Mouse (Mus musculus) forebrain, embryonic 15.5 days (tissue): ENCODE measurements around the gene Slc22a1. TPM values are rescaled to one million over a fixed set of nuclear protein-coding genes. Genes with fewer than 3 reads are reported as not detected.
A peak's percentile ranks its signal among the peaks of the same experiment; 100 is the strongest.
"Not testable (repeated sequence)": the region's sequence is repeated elsewhere in the genome, so short reads cannot be mapped to it uniquely, and the experiment has no call there.

Source experiments
- ATAC-seq: fragments of 200-750 bp; cut with Nextera tagmentation; replicated peaks from 2 replicates; pipeline ENCODE4 v1.8.0; 2017; ENCODE audit warnings: mild to moderate bottlenecking, moderate TSS enrichment, moderate library complexity
- H3K27ac ChIP-seq: fragments of 300-500 bp; sonication (generic); replicated peaks from 2 replicates; pipeline ENCODE4 v1.5.1; 2015; ENCODE audit warnings: mild to moderate bottlenecking, inconsistent platforms
- H3K27me3 ChIP-seq: fragments of 300-500 bp; sonication (generic); 2 replicates; pipeline ENCODE4 v1.6.1; 2015; ENCODE audit warnings: inconsistent platforms
- H3K36me3 ChIP-seq: fragments of 300-500 bp; sonication (generic); 2 replicates; pipeline ENCODE4 v1.6.1; 2015; ENCODE audit warnings: mild to moderate bottlenecking, inconsistent platforms
- H3K4me1 ChIP-seq: fragments of 300-500 bp; sonication (generic); 2 replicates; pipeline ENCODE4 v1.6.1; 2015; ENCODE audit warnings: inconsistent platforms
- H3K4me2 ChIP-seq: fragments of 300-500 bp; sonication (generic); replicated peaks from 2 replicates; pipeline ENCODE4 v1.6.1; 2015; ENCODE audit warnings: mild to moderate bottlenecking, inconsistent platforms
- H3K4me3 ChIP-seq: fragments of 300-500 bp; sonication (generic); 2 replicates; pipeline ENCODE4 v1.5.1; 2015; ENCODE audit warnings: mild to moderate bottlenecking, inconsistent platforms
- H3K9ac ChIP-seq: fragments of 300-500 bp; sonication (generic); replicated peaks from 2 replicates; pipeline ENCODE4 v1.6.1; 2015; ENCODE audit warnings: mild to moderate bottlenecking, inconsistent platforms
- H3K9me3 ChIP-seq: fragments of 300-500 bp; sonication (generic); 2 replicates; pipeline ENCODE4 v1.6.1; 2016; ENCODE audit warnings: inconsistent platforms
- WGBS: fragments of 180-500 bp; shearing (Covaris S2); methylation state at CpG from one replicate; pipeline ENCODE4 v1.1.7; 2015; ENCODE audit warnings: mixed read lengths; 5-methylcytosine and 5-hydroxymethylcytosine counted together
- polyA plus RNA-seq: library from polyadenylated mRNA; unstranded; fragments of >200 nt; fragmentation: Nextera tagmentation; extraction: Ambion mirVana; gene quantifications from 2 replicates; pipeline ENCODE4 v1.2.1, GENCODE M21; 2015

The Slc22a1 gene
- polyA plus RNA-seq, 1 experiment from 2014 or later = not detected

DNA sequence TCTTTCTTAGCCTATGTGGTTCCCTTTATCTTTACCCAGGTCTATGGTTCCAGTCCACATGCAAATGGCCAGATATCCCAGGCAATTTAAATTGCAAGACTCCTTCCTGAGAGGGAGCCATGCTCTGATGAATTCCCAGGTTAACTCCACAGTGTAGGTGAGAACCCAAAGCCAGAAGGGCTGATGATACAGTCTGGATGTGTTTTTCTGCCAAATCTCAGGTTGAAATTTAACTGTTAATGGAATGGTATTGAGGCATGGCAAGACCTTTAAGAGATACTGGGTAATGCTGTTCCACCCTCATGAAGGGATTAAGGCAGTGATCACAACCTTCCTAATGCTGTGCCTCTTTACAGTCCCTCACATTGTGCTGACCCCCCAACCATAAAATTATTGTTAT, 2.6 kb upstream of the Slc22a1 start:
- Histone ChIP-seq H3K27ac (no peak overlapping the region), H3K36me3 (peaks cover 8% of the 10 kb centered on the region), H3K9me3 (no peaks in the 10 kb centered on the region), H3K4me1 (no peaks in the 10 kb centered on the region), H3K9ac (no peak overlapping the region), H3K27me3 (no peaks in the 10 kb centered on the region), H3K4me3 (no peak overlapping the region), H3K4me2 (no peak overlapping the region)
- no peak for ATAC-seq

DNA sequence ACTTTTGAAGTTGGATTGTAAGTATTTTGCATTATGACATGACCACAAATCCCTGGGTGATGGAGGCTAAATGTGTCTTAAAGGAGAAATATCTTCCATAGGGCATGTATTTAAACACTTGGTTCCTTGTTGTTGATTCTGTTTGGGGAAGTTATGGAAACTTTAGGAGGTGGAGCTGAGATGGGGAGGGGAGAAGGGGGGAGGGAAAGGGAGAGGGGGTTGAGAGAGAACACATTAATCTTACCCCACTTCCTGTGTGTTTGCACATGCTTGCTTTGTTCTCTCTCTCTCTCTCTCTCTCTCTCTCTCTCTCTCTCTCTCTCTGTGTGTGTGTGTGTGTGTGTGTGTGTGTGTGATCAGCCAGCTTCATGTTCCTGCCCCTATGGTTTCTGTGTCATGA, 1.5 kb upstream of the Slc22a1 start:
- H3K27ac ChIP-seq = no peak overlapping the region
- H3K9me3 ChIP-seq = no peaks in the 10 kb centered on the region

DNA sequence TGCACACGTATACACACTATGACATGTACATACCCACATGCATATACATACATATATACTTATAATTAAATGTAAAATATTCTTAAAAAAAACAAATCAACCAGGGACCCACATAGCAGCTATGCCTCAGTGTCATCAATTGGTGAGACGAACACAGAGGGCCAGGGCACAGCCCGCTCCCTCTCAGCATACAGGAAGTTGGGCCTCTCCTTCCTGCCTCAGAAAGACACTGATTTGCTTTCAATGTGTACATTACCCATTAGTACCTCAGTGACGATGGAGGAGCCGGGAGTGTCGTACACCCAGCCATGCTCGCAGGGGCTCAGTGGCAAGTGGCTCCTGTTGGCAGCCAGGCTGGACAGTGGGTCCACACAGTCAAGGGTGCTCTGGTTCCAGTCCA, 649 bp downstream of the Slc22a1 start:
- not testable (repeated sequence) for ATAC-seq, H3K9ac ChIP-seq, H3K4me3 ChIP-seq, H3K36me3 ChIP-seq, H3K27ac ChIP-seq, H3K9me3 ChIP-seq, H3K4me1 ChIP-seq, H3K4me2 ChIP-seq, H3K27me3 ChIP-seq
- WGBS = 93% methylated on average over 7 of the region's 7 CpGs

More for the DNA sequence above, 1.5 kb upstream of the Slc22a1 start:
- Histone ChIP-seq H3K36me3 (no peaks in the 10 kb centered on the region), H3K9ac (no peak overlapping the region), H3K27me3 (no peaks in the 10 kb centered on the region), H3K4me1 (no peaks in the 10 kb centered on the region), H3K4me2 (no peak overlapping the region), H3K4me3 (no peak overlapping the region)
- no peak for ATAC-seq

DNA sequence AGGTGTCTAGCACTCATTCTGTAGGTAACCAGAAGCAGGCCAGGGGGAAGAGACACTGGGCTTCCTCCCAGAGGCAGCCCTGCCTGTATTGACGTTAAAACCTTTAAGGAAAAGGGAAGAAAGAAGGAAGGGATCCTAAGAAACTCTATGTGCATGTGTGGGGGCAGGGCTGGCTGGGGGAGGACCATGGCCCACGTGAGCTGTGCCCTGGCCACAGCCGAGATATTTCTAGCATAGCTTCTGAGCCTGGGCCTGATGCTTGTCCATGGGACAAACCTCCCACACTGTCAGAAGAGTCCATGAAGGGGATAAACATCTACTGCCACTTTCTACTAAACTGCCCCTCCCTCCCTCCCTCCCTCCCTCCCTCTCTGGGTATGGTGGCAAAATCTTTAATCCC, 1.8 kb downstream of the Slc22a1 start:
- no peaks in the 10 kb centered on the region for H3K9me3 ChIP-seq
- WGBS = 74% methylated on average over 3 of the region's 3 CpGs
- H3K9ac ChIP-seq = no peak overlapping the region
- ATAC-seq = no peak
- H3K4me1 ChIP-seq = no peaks in the 10 kb centered on the region
- no peaks in the 10 kb centered on the region for H3K27me3 ChIP-seq
- no peak overlapping the region for H3K4me3 ChIP-seq
- no peaks in the 10 kb centered on the region for H3K36me3 ChIP-seq
- H3K27ac ChIP-seq = no peak overlapping the region
- no peak overlapping the region for H3K4me2 ChIP-seq

DNA sequence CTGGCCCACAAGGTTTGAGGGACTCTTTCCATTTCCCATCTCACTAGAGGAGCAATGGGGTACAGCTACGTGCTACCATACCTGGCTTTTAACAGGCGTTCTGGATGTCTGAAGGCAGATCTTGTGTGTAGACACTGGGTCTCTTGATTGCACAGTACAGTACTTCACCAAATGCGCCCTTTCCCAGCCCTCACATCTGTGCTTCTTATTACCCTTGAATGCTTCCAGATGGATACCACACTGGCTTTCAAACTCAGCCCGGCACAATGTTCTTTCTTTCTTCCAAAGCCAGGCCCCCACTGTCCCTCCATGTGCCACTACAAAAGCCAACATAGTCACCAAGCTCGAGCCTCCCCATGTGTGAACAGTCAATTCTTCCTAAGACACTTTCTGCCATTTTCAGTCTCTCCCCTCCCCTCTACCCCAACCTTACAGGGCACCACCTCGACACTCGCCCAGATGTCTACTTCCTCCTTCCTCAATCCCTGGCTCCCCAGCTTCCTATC, 3.3 kb downstream of the Slc22a1 start:
- H3K9me3 ChIP-seq = no peaks in the 10 kb centered on the region

DNA sequence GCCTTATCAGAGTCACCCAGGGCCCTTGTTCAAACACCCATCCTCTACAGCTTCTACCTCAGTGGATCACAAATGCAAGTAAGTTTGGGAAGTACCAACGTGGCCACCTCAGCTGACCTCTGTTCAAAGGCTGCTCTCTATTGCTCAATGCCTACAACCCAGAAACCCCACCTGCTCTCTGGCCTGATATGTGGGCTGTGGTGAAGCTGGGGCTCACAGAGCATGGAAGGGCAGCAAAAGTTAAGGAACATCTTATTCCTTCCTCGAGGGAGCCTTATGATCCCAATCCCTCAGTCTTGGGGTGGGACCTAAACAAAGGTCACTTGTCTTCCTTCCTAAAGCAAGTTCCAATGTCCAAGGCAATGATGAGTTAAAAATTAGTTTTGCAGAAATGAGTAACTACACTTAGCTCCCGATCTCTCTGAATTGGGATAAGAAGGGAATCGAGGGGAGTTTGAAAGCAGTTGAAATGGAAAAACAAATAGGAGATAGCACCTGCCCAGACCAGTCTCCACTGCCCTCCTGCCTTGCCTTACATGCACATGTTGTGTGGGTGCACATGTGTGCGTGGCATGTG, 4.5 kb downstream of the Slc22a1 start:
- WGBS = 92% methylated on average over 5 of the region's 5 CpGs
- Histone ChIP-seq H3K27me3 (no peaks in the 10 kb centered on the region), H3K4me2 (no peak overlapping the region), H3K9ac (no peak overlapping the region), H3K4me1 (no peaks in the 10 kb centered on the region), H3K27ac (no peak overlapping the region), H3K9me3 (no peaks in the 10 kb centered on the region), H3K4me3 (no peak overlapping the region), H3K36me3 (no peaks in the 10 kb centered on the region)
- ATAC-seq = no peak

More for the DNA sequence above, 3.3 kb downstream of the Slc22a1 start:
- H3K36me3 ChIP-seq = no peaks in the 10 kb centered on the region
- no peak overlapping the region for H3K9ac ChIP-seq
- H3K27me3 ChIP-seq = no peaks in the 10 kb centered on the region
- H3K4me3 ChIP-seq = no peak overlapping the region
- no peak overlapping the region for H3K27ac ChIP-seq
- ATAC-seq = no peak
- no peak overlapping the region for H3K4me2 ChIP-seq
- no peaks in the 10 kb centered on the region for H3K4me1 ChIP-seq
- 84% methylated on average over 7 of the region's 7 CpGs for WGBS

DNA sequence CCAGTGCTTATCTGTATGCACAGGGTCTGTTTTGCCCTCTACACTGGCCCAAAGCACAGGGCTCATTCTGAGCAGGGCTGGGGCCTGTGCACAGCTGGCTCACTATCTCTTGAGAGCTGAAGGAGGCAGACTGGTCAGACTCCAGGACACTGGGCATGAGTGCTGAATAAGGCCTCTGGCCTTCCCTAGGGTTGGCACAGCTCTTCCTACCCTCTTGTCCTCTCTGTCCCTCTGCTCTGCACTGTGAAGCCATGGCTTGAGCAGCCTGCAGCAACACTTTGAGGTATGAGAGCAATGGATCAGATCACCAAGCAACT, 6.3 kb downstream of the Slc22a1 start:
- no peak overlapping the region for H3K27ac ChIP-seq
- no peaks in the 10 kb centered on the region for H3K36me3 ChIP-seq
- no peak for ATAC-seq
- no peaks in the 10 kb centered on the region for H3K27me3 ChIP-seq
- H3K4me3 ChIP-seq = no peak overlapping the region
- no peak overlapping the region for H3K9ac ChIP-seq
- H3K4me2 ChIP-seq = no peak overlapping the region
- no peaks in the 10 kb centered on the region for H3K9me3 ChIP-seq
- H3K4me1 ChIP-seq = no peaks in the 10 kb centered on the region

DNA sequence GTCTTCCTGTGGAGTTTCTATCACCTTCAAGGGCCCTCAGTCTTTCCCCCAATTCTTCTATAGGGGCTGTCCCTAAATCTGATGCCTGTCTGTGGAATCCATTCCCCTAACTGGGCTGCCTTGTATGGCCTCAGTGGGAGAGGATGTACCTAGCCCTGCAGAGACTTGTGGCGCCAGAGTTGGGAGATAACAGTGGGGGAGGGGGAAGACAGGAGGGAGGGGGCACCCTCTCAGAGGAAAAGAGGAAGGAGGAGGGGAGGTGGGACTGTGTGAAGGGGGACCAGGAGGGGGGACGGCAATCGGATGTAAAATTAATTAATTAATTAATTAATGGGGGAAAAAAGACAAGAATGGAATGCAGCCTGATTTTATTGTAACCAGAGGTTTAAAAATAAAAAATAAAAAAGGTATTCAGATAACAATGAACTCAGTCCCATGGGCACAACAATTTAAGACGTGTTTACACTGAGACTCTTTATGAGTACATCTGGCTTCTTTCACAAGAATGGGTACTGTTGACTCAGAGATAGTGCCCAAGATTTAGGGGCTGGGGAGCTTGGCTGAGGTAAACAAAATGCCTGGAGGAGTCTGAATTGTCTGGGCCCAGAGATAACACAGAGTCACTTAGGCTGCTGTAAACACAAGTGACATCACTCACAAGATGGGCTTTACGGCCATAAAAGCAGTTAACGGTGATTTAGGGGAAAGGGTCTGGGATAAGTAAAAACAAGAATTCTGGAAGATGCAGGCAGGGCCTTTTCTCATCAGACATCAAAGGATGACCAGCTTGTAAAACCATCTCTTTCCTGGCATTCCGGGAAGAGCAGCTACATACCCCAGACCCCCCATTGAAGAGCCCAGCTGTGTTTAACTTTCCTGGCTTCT, 6.9 kb downstream of the Slc22a1 start:
- H3K4me3 ChIP-seq = no peak overlapping the region
- no peak overlapping the region for H3K27ac ChIP-seq
- ATAC-seq = no peak
- H3K4me1 ChIP-seq = no peaks in the 10 kb centered on the region
- WGBS = 60% methylated on average over 7 of the region's 7 CpGs
- no peaks in the 10 kb centered on the region for H3K36me3 ChIP-seq
- no peak overlapping the region for H3K4me2 ChIP-seq
- no peak overlapping the region for H3K9ac ChIP-seq
- no peaks in the 10 kb centered on the region for H3K27me3 ChIP-seq
- no peaks in the 10 kb centered on the region for H3K9me3 ChIP-seq

DNA sequence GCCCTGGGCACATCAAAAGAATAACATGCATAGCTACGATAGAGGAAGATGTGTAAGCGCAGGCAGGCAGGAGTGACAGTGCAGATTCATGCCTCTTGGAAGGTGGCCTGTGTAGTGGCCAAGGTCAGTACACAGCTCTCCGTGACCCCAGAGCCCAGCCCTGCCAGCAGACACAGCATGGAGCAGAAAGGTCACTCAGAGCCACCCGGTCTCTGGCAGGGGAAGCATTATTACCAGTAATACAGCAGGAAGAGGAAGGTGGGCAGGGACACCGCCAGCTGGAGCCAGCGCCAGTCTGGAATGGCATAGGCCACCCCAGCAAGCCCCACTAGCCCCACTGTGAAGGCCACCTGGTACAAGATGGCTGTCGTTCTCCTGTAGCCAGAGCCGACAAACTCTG, 11.5 kb downstream of the Slc22a1 start:
- no peaks in the 10 kb centered on the region for H3K4me1 ChIP-seq
- 81% methylated on average over 8 of the region's 8 CpGs for WGBS
- ATAC-seq = no peak
- H3K9ac ChIP-seq = no peak overlapping the region
- no peak overlapping the region for H3K4me2 ChIP-seq
- H3K36me3 ChIP-seq = no peaks in the 10 kb centered on the region
- no peaks in the 10 kb centered on the region for H3K27me3 ChIP-seq
- no peak overlapping the region for H3K4me3 ChIP-seq
- no peak overlapping the region for H3K27ac ChIP-seq
- H3K9me3 ChIP-seq = no peaks in the 10 kb centered on the region

DNA sequence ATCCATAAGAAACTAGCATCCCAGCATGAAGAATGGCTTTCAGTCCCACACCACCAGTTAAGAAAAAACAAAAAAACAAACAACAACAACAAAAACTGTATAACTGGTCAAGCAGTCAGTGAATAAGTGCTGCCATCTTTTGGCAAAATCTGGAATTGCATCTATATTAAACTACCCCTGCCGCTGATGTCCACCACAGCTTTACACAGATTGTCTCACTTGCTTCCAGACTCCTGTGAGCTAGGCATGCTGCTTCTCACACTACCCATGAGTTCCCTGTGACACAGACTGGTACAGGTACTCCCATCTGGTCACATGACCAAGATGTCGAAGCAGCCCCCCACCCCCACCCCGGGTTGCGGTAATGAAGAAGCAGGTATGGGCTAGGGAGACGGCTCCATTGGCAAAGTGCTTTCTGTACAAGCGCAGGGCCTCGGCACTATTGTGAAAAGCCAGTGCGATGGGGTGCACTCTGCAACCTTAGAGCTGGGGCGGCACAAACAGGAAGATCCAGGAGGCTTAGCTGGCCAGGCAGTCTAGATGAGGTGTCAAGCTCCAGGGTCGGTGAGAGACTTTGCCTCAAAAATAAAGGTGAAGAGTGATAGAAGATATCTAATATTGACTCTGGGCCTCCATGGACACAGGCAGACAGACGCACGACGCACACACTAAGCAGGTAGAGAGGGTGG, 14.9 kb downstream of the Slc22a1 start:
- Histone ChIP-seq H3K4me2 (no peak overlapping the region), H3K27me3 (no peaks in the 10 kb centered on the region), H3K4me3 (no peak overlapping the region), H3K27ac (no peak overlapping the region), H3K9ac (no peak overlapping the region), H3K4me1 (no peaks in the 10 kb centered on the region), H3K36me3 (no peaks in the 10 kb centered on the region), H3K9me3 (no peaks in the 10 kb centered on the region)
- ATAC-seq = peak; percentile 51; the same call in 1 of the 2 replicates
- 70% methylated on average over 13 of the region's 13 CpGs for WGBS

DNA sequence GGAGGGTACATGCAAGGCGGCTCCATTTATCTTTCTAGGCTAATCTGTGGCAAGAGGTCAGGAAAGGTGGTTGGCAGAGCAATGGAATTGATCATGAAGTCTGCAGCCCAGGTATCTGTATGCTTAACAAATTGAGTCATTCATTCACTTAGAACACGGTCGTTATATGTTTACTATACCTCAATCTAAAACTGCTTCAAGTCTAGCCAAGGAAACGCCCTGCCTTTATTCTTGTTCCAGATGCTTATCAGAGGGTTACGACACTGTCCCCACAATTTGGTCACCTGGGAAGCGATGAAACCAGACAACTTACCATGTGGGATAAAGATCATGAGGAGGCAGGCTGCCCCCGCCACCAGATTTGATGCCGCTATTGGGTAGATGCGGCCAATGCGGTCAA, 16.4 kb downstream of the Slc22a1 start:
- no peak overlapping the region for H3K27ac ChIP-seq
- no peak overlapping the region for H3K4me2 ChIP-seq
- H3K27me3 ChIP-seq = no peaks in the 10 kb centered on the region
- H3K9me3 ChIP-seq = no peaks in the 10 kb centered on the region
- no peak for ATAC-seq
- no peaks in the 10 kb centered on the region for H3K4me1 ChIP-seq
- H3K36me3 ChIP-seq = no peaks in the 10 kb centered on the region
- 90% methylated on average over 10 of the region's 10 CpGs for WGBS
- no peak overlapping the region for H3K9ac ChIP-seq
- H3K4me3 ChIP-seq = no peak overlapping the region

DNA sequence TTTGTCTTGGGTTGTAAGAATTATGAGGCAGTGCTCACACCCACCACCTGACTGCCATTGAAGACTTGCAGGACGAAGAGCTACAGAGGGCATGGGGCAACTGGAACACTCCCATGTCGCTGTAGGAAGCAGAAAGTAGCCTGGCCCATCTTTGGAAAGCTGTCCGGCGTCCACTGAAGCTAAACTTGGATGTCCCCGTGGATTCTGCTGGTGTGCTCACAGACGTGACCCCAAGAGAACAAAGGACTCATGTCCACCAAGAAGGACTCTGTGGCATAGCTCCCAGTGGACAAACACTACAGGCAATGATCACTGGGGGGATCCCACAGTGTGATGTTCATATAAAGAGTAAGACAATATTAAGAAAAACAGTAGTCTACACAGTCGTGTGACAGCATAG, 16.8 kb downstream of the Slc22a1 start:
- H3K9ac ChIP-seq = no peak overlapping the region
- no peak overlapping the region for H3K4me3 ChIP-seq
- no peak overlapping the region for H3K27ac ChIP-seq
- no peaks in the 10 kb centered on the region for H3K4me1 ChIP-seq
- ATAC-seq = no peak
- H3K27me3 ChIP-seq = no peaks in the 10 kb centered on the region
- H3K4me2 ChIP-seq = no peak overlapping the region
- 81% methylated on average over 7 of the region's 7 CpGs for WGBS
- H3K36me3 ChIP-seq = no peaks in the 10 kb centered on the region
- H3K9me3 ChIP-seq = no peaks in the 10 kb centered on the region
